Mouse (Mus musculus): Measurements from ENCODE around the gene Inpp4a. TPM values are rescaled to one million over a fixed set of nuclear protein-coding genes. Genes with fewer than 3 reads are reported as not detected.

Gene Inpp4a
- polyA plus RNA-seq, 1 experiment from 2014 or later = 72.2 TPM

- H3K4me3 ChIP-seq (ENCODE audit: low read depth, low read length) = no peak overlapping the region
- H3K9me3 ChIP-seq (ENCODE audit: control insufficient read depth, low read length) = no peaks in the 10 kb centered on the region
- H3K4me1 ChIP-seq (ENCODE audit: control insufficient read depth, insufficient read depth, low read length) = 0 out of 2 replicates have a peak, but pooled peaks cover 3% of the 10 kb centered on the region
- H3K4me2 ChIP-seq (ENCODE audit: low read depth, low read length) = no peak overlapping the region
- ATAC-seq (ENCODE audit: low read depth) = no peak
- H3K27ac ChIP-seq (ENCODE audit: low read depth, low read length) = no peak overlapping the region
- no peak overlapping the region for H3K9ac ChIP-seq (replicated peaks; ENCODE audit: low read depth, low read length)
- H3K27me3 ChIP-seq (ENCODE audit: control insufficient read depth, insufficient read depth, low read length) = no peaks in the 10 kb centered on the region
- whole genome bisulfite sequencing = 92% methylated on average over 3 of the region's 3 CpGs
- no peaks in the 10 kb centered on the region for H3K36me3 ChIP-seq (ENCODE audit: control insufficient read depth, insufficient read depth, low read length)
Measured at GRCm38 (mm10) chr1:37343265-37343664, 43.6 kb downstream of the Inpp4a start.

GRCm38 (mm10) chr1:37344223-37344916, 44.7 kb downstream of the Inpp4a start:
- WGBS = 90% methylated on average over 6 of the region's 6 CpGs
- H3K9ac ChIP-seq (replicated peaks; ENCODE audit: low read depth, low read length) = no peak overlapping the region
- H3K4me1 ChIP-seq (ENCODE audit: control insufficient read depth, insufficient read depth, low read length) = 0 out of 2 replicates have a peak, but pooled peaks cover 3% of the 10 kb centered on the region
- no peak overlapping the region for H3K27ac ChIP-seq (ENCODE audit: low read depth, low read length)
- H3K27me3 ChIP-seq (ENCODE audit: control insufficient read depth, insufficient read depth, low read length) = no peaks in the 10 kb centered on the region
- H3K36me3 ChIP-seq (ENCODE audit: control insufficient read depth, insufficient read depth, low read length) = no peaks in the 10 kb centered on the region
- ATAC-seq (ENCODE audit: low read depth) = no peak
- no peaks in the 10 kb centered on the region for H3K9me3 ChIP-seq (ENCODE audit: control insufficient read depth, low read length)
- no peak overlapping the region for H3K4me2 ChIP-seq (ENCODE audit: low read depth, low read length)
- H3K4me3 ChIP-seq (ENCODE audit: low read depth, low read length) = no peak overlapping the region

GRCm38 (mm10) chr1:37347361-37348080, 47.9 kb downstream of the Inpp4a start:
- no peaks in the 10 kb centered on the region for H3K36me3 ChIP-seq (ENCODE audit: control insufficient read depth, insufficient read depth, low read length)
- no peak overlapping the region for H3K27ac ChIP-seq (ENCODE audit: low read depth, low read length)

GRCm38 (mm10) chr1:37350886-37351651, 51.4 kb downstream of the Inpp4a start:
- Histone ChIP-seq H3K4me1 (ENCODE audit: control insufficient read depth, insufficient read depth, low read length) (no peaks in the 10 kb centered on the region), H3K27ac (ENCODE audit: low read depth, low read length) (no peak overlapping the region), H3K27me3 (ENCODE audit: control insufficient read depth, insufficient read depth, low read length) (no peaks in the 10 kb centered on the region), H3K4me2 (ENCODE audit: low read depth, low read length) (no peak overlapping the region), H3K9ac (replicated peaks; ENCODE audit: low read depth, low read length) (no peak overlapping the region), H3K9me3 (ENCODE audit: control insufficient read depth, low read length) (no peaks in the 10 kb centered on the region), H3K36me3 (ENCODE audit: control insufficient read depth, insufficient read depth, low read length) (no peaks in the 10 kb centered on the region), H3K4me3 (ENCODE audit: low read depth, low read length) (no peak overlapping the region)
- WGBS = 49% methylated on average over 7 of the region's 7 CpGs
- peak; percentile 83; the same call in 1 of the 2 replicates for ATAC-seq (ENCODE audit: low read depth)

More at GRCm38 (mm10) chr1:37347361-37348080, 47.9 kb downstream of the Inpp4a start:
- no peak overlapping the region for H3K4me3 ChIP-seq (ENCODE audit: low read depth, low read length)
- ATAC-seq (ENCODE audit: low read depth) = no peak
- H3K9ac ChIP-seq (replicated peaks; ENCODE audit: low read depth, low read length) = no peak overlapping the region
- H3K9me3 ChIP-seq (ENCODE audit: control insufficient read depth, low read length) = no peaks in the 10 kb centered on the region
- no peaks in the 10 kb centered on the region for H3K27me3 ChIP-seq (ENCODE audit: control insufficient read depth, insufficient read depth, low read length)
- WGBS = 79% methylated on average over 9 of the region's 9 CpGs
- no peak overlapping the region for H3K4me2 ChIP-seq (ENCODE audit: low read depth, low read length)
- H3K4me1 ChIP-seq (ENCODE audit: control insufficient read depth, insufficient read depth, low read length) = no peaks in the 10 kb centered on the region

GRCm38 (mm10) chr1:37351961-37352360, 52.3 kb downstream of the Inpp4a start:
- Histone ChIP-seq H3K27me3 (ENCODE audit: control insufficient read depth, insufficient read depth, low read length) (no peaks in the 10 kb centered on the region), H3K36me3 (ENCODE audit: control insufficient read depth, insufficient read depth, low read length) (no peaks in the 10 kb centered on the region), H3K9ac (replicated peaks; ENCODE audit: low read depth, low read length) (no peak overlapping the region), H3K9me3 (ENCODE audit: control insufficient read depth, low read length) (no peaks in the 10 kb centered on the region), H3K4me3 (ENCODE audit: low read depth, low read length) (no peak overlapping the region), H3K4me1 (ENCODE audit: control insufficient read depth, insufficient read depth, low read length) (no peaks in the 10 kb centered on the region), H3K27ac (ENCODE audit: low read depth, low read length) (no peak overlapping the region), H3K4me2 (ENCODE audit: low read depth, low read length) (no peak overlapping the region)
- 86% methylated on average over 2 of the region's 2 CpGs for WGBS
- ATAC-seq (ENCODE audit: low read depth) = no peak

GRCm38 (mm10) chr1:37353456-37353855, 53.8 kb downstream of the Inpp4a start:
- no peak overlapping the region for H3K27ac ChIP-seq (ENCODE audit: low read depth, low read length)
- no peaks in the 10 kb centered on the region for H3K27me3 ChIP-seq (ENCODE audit: control insufficient read depth, insufficient read depth, low read length)
- no peaks in the 10 kb centered on the region for H3K4me1 ChIP-seq (ENCODE audit: control insufficient read depth, insufficient read depth, low read length)
- WGBS = 83% methylated on average over 4 of the region's 4 CpGs
- ATAC-seq (ENCODE audit: low read depth) = no peak
- H3K9me3 ChIP-seq (ENCODE audit: control insufficient read depth, low read length) = no peaks in the 10 kb centered on the region
- 0 out of 2 replicates have a peak, but pooled peaks cover 4% of the 10 kb centered on the region for H3K36me3 ChIP-seq (ENCODE audit: control insufficient read depth, insufficient read depth, low read length)
- H3K9ac ChIP-seq (replicated peaks; ENCODE audit: low read depth, low read length) = no peak overlapping the region
- no peak overlapping the region for H3K4me3 ChIP-seq (ENCODE audit: low read depth, low read length)
- no peak overlapping the region for H3K4me2 ChIP-seq (ENCODE audit: low read depth, low read length)

- 95% methylated on average over 3 of the region's 3 CpGs for whole genome bisulfite sequencing
- H3K9me3 ChIP-seq (ENCODE audit: control insufficient read depth, low read length) = no peaks in the 10 kb centered on the region
- no peaks in the 10 kb centered on the region for H3K27me3 ChIP-seq (ENCODE audit: control insufficient read depth, insufficient read depth, low read length)
- H3K9ac ChIP-seq (replicated peaks; ENCODE audit: low read depth, low read length) = no peak overlapping the region
- no peak overlapping the region for H3K4me3 ChIP-seq (ENCODE audit: low read depth, low read length)
- no peaks in the 10 kb centered on the region for H3K4me1 ChIP-seq (ENCODE audit: control insufficient read depth, insufficient read depth, low read length)
- 0 out of 2 replicates have a peak, but pooled peaks cover 7% of the 10 kb centered on the region for H3K36me3 ChIP-seq (ENCODE audit: control insufficient read depth, insufficient read depth, low read length)
- H3K27ac ChIP-seq (ENCODE audit: low read depth, low read length) = no peak overlapping the region
- ATAC-seq (ENCODE audit: low read depth) = no peak
- H3K4me2 ChIP-seq (ENCODE audit: low read depth, low read length) = no peak overlapping the region
Measured at GRCm38 (mm10) chr1:37355492-37355891, 55.8 kb downstream of the Inpp4a start.

- H3K9me3 ChIP-seq (ENCODE audit: control insufficient read depth, low read length) = no peaks in the 10 kb centered on the region
- H3K4me2 ChIP-seq (ENCODE audit: low read depth, low read length) = no peak overlapping the region
- 0 out of 2 replicates have a peak, but pooled peaks cover 7% of the 10 kb centered on the region for H3K36me3 ChIP-seq (ENCODE audit: control insufficient read depth, insufficient read depth, low read length)
- no peaks in the 10 kb centered on the region for H3K27me3 ChIP-seq (ENCODE audit: control insufficient read depth, insufficient read depth, low read length)
- H3K9ac ChIP-seq (replicated peaks; ENCODE audit: low read depth, low read length) = no peak overlapping the region
- no peak for ATAC-seq (ENCODE audit: low read depth)
- H3K4me1 ChIP-seq (ENCODE audit: control insufficient read depth, insufficient read depth, low read length) = no peaks in the 10 kb centered on the region
- 86% methylated on average over 3 of the region's 3 CpGs for WGBS
- no peak overlapping the region for H3K4me3 ChIP-seq (ENCODE audit: low read depth, low read length)
- no peak overlapping the region for H3K27ac ChIP-seq (ENCODE audit: low read depth, low read length)
Measured at GRCm38 (mm10) chr1:37356305-37356704, 56.6 kb downstream of the Inpp4a start.
